Mouse (Mus musculus) embryonic facial prominence, embryonic 12.5 days (tissue): ENCODE measurements around the gene Ankrd13d. TPM values are rescaled to one million over a fixed set of nuclear protein-coding genes. Genes with fewer than 3 reads are reported as not detected.

ENCODE experiments used
- ATAC-seq: fragments of 200-750 bp; cut with Nextera tagmentation; 2 replicates; pipeline ENCODE4 v1.8.0; 2017; ENCODE audit not compliant: insufficient number of reproducible peaks, insufficient read depth, low FRiP score, low TSS enrichment
- H3K27ac ChIP-seq: fragments of 300-500 bp; sonication (generic); 2 replicates; pipeline ENCODE4 v1.5.1; 2016; ENCODE audit warnings: mild to moderate bottlenecking
- H3K27me3 ChIP-seq: fragments of 300-500 bp; sonication (generic); 2 replicates; pipeline ENCODE4 v1.6.1; 2016; ENCODE audit warnings: mild to moderate bottlenecking, moderate library complexity
- H3K36me3 ChIP-seq: fragments of 300-500 bp; sonication (generic); 2 replicates; pipeline ENCODE4 v1.6.1; 2016; ENCODE audit warnings: mild to moderate bottlenecking
- H3K4me1 ChIP-seq: fragments of 300-500 bp; sonication (generic); 2 replicates; pipeline ENCODE4 v1.6.1; 2016
- H3K4me2 ChIP-seq: fragments of 300-500 bp; sonication (generic); replicated peaks from 2 replicates; pipeline ENCODE4 v1.6.1; 2016; ENCODE audit warnings: mild to moderate bottlenecking, moderate library complexity
- H3K4me3 ChIP-seq: fragments of 300-500 bp; sonication (generic); 2 replicates; pipeline ENCODE4 v1.5.1; 2016; ENCODE audit warnings: mild to moderate bottlenecking
- H3K9ac ChIP-seq: fragments of 300-500 bp; sonication (generic); 2 replicates; pipeline ENCODE4 v1.6.1; 2016; ENCODE audit warnings: mild to moderate bottlenecking, moderate library complexity
- H3K9me3 ChIP-seq: fragments of 300-500 bp; sonication (generic); 2 replicates; pipeline ENCODE4 v1.6.1; 2016; ENCODE audit warnings: mild to moderate bottlenecking, moderate library complexity
- WGBS: fragments of 180-500 bp; shearing (Covaris S2); methylation state at CpG from one replicate; pipeline ENCODE4 v1.1.7; 2016; 5-methylcytosine and 5-hydroxymethylcytosine counted together
- polyA plus RNA-seq: library from polyadenylated mRNA; unstranded; fragments of >200 nt; fragmentation: Nextera tagmentation; extraction: Ambion mirVana; gene quantifications from 2 replicates; pipeline ENCODE4 v1.2.1, GENCODE M21; 2016

Ankrd13d gene
- polyA plus RNA-seq, 1 experiment from 2014 or later, result 11.0 TPM

GRCm38 (mm10) chr19:4309776-4310185 lies 26.8 kb upstream of the Ankrd13d start:
- Histone ChIP-seq H3K27me3 (no peaks in the 10 kb centered on the region), H3K9me3 (no peaks in the 10 kb centered on the region), H3K4me1 (peaks cover 6% of the 10 kb centered on the region), H3K9ac (no peak overlapping the region), H3K36me3 (0 out of 2 replicates have a peak, but pooled peaks cover 6% of the 10 kb centered on the region), H3K4me3 (no peak overlapping the region), H3K27ac (no peak overlapping the region), H3K4me2 (no peak overlapping the region)
- ATAC-seq, result no peak

- Histone ChIP-seq H3K4me2 (no peak overlapping the region), H3K4me3 (no peak overlapping the region), H3K27me3 (no peaks in the 10 kb centered on the region), H3K9me3 (no peaks in the 10 kb centered on the region), H3K4me1 (peaks cover 11% of the 10 kb centered on the region), H3K27ac (no peak overlapping the region), H3K9ac (no peak overlapping the region), H3K36me3 (0 out of 2 replicates have a peak, but pooled peaks cover 4% of the 10 kb centered on the region)
- WGBS, result 86% methylated on average over 4 of the region's 4 CpGs
- ATAC-seq, result no peak
Measured at GRCm38 (mm10) chr19:4309302-4309701, 26.4 kb upstream of the Ankrd13d start.

- H3K9ac ChIP-seq, result peak within 1 kb of the TSS; percentile 90
- H3K27ac ChIP-seq, result peak within 1 kb of the TSS; percentile 80
- WGBS, result under 1% methylated on average over 38 of the region's 46 CpGs
- peak; percentile 39; the same call in 1 of the 2 replicates for ATAC-seq
- H3K4me2 ChIP-seq, result peak within 1 kb of the TSS; percentile 87
- H3K9me3 ChIP-seq, result no peaks in the 10 kb centered on the region
- H3K4me3 ChIP-seq, result peak within 1 kb of the TSS; percentile 93
- no peaks in the 10 kb centered on the region for H3K27me3 ChIP-seq
- no peaks in the 10 kb centered on the region for H3K36me3 ChIP-seq
- peaks cover 42% of the 10 kb centered on the region for H3K4me1 ChIP-seq
Measured at GRCm38 (mm10) chr19:4306190-4306577, 23.2 kb upstream of the Ankrd13d start, which contains the start of gene Grk2. Gene Grk2, minus strand, starts transcription at chr19:4306222.

- peak overlapping the region; percentile 90 for H3K9ac ChIP-seq
- peaks cover 47% of the 10 kb centered on the region for H3K4me1 ChIP-seq
- peak overlapping the region; percentile 93 for H3K4me3 ChIP-seq
- no peaks in the 10 kb centered on the region for H3K36me3 ChIP-seq
- 1% methylated on average over 64 of the region's 68 CpGs for WGBS
- peak overlapping the region; percentile 80 for H3K27ac ChIP-seq
- peak; percentile 19 for ATAC-seq
- peak overlapping the region; percentile 87 for H3K4me2 ChIP-seq
- no peaks in the 10 kb centered on the region for H3K27me3 ChIP-seq
- no peaks in the 10 kb centered on the region for H3K9me3 ChIP-seq
Measured at GRCm38 (mm10) chr19:4305491-4306189, 22.7 kb upstream of the Ankrd13d start.

GRCm38 (mm10) chr19:4304871-4305321 lies 22.0 kb upstream of the Ankrd13d start:
- Histone ChIP-seq H3K4me2 (peak overlapping the region; percentile 87), H3K27me3 (no peaks in the 10 kb centered on the region), H3K9ac (peak overlapping the region; percentile 90; the same call in 1 of the 2 replicates), H3K27ac (no peak overlapping the region), H3K4me1 (peaks cover 55% of the 10 kb centered on the region), H3K9me3 (no peaks in the 10 kb centered on the region), H3K36me3 (no peaks in the 10 kb centered on the region), H3K4me3 (peak overlapping the region; percentile 93)
- WGBS, result 56% methylated on average over 4 of the region's 4 CpGs
- ATAC-seq, result no peak

- Histone ChIP-seq H3K27ac (no peak overlapping the region), H3K9ac (peak overlapping the region; percentile 27; the same call in 1 of the 2 replicates)
Measured at GRCm38 (mm10) chr19:4304251-4304821, 21.4 kb upstream of the Ankrd13d start.

GRCm38 (mm10) chr19:4303640-4303995 lies 20.7 kb upstream of the Ankrd13d start:
- Histone ChIP-seq H3K4me1 (peaks cover 60% of the 10 kb centered on the region), H3K27ac (no peak overlapping the region), H3K27me3 (no peaks in the 10 kb centered on the region), H3K36me3 (no peaks in the 10 kb centered on the region), H3K9ac (no peak overlapping the region), H3K4me2 (no peak overlapping the region; the same call in 1 of the 2 replicates), H3K4me3 (no peak overlapping the region), H3K9me3 (no peaks in the 10 kb centered on the region)
- ATAC-seq, result no peak
- 92% methylated on average over 5 of the region's 5 CpGs for WGBS

More at GRCm38 (mm10) chr19:4304251-4304821, 21.4 kb upstream of the Ankrd13d start:
- no peaks in the 10 kb centered on the region for H3K9me3 ChIP-seq
- H3K36me3 ChIP-seq, result no peaks in the 10 kb centered on the region
- no peak for ATAC-seq
- H3K4me2 ChIP-seq, result peak overlapping the region; percentile 87
- 62% methylated on average over 5 of the region's 5 CpGs for WGBS
- H3K4me3 ChIP-seq, result peak overlapping the region; percentile 93
- H3K27me3 ChIP-seq, result no peaks in the 10 kb centered on the region
- H3K4me1 ChIP-seq, result peaks cover 56% of the 10 kb centered on the region

- peak overlapping the region; percentile 45 for H3K9ac ChIP-seq
- peak overlapping the region; percentile 82 for H3K27ac ChIP-seq
- H3K4me1 ChIP-seq, result peaks cover 60% of the 10 kb centered on the region
- H3K4me3 ChIP-seq, result 0 out of 2 replicates have a peak overlapping the region, but pooled peaks have one; percentile 12
- H3K9me3 ChIP-seq, result no peaks in the 10 kb centered on the region
- H3K27me3 ChIP-seq, result no peaks in the 10 kb centered on the region
- H3K36me3 ChIP-seq, result no peaks in the 10 kb centered on the region
- WGBS, result 76% methylated on average over 7 of the region's 7 CpGs
- peak overlapping the region; percentile 45 for H3K4me2 ChIP-seq
- ATAC-seq, result no peak
Measured at GRCm38 (mm10) chr19:4302936-4303639, 20.2 kb upstream of the Ankrd13d start.

GRCm38 (mm10) chr19:4301735-4302651 lies 19.1 kb upstream of the Ankrd13d start:
- peak overlapping the region; percentile 12; the same call in 1 of the 2 replicates for H3K4me3 ChIP-seq
- peaks cover 60% of the 10 kb centered on the region for H3K4me1 ChIP-seq
- H3K4me2 ChIP-seq, result peak overlapping the region; percentile 45
- no peaks in the 10 kb centered on the region for H3K27me3 ChIP-seq
- peak overlapping the region; percentile 82 for H3K27ac ChIP-seq
- H3K36me3 ChIP-seq, result no peaks in the 10 kb centered on the region
- WGBS, result 21% methylated on average over 21 of the region's 21 CpGs
- H3K9ac ChIP-seq, result peak overlapping the region; percentile 45
- no peaks in the 10 kb centered on the region for H3K9me3 ChIP-seq
- no peak for ATAC-seq

GRCm38 (mm10) chr19:4300852-4301734 lies 18.2 kb upstream of the Ankrd13d start:
- Histone ChIP-seq H3K9ac (no peak overlapping the region), H3K4me1 (peaks cover 60% of the 10 kb centered on the region), H3K9me3 (no peaks in the 10 kb centered on the region), H3K27ac (peak overlapping the region; percentile 82), H3K36me3 (no peaks in the 10 kb centered on the region), H3K4me3 (no peak overlapping the region), H3K27me3 (no peaks in the 10 kb centered on the region), H3K4me2 (peak overlapping the region; percentile 45)
- ATAC-seq, result no peak
- 67% methylated on average over 11 of the region's 11 CpGs for WGBS
